Mouse (Mus musculus): Measurements from ENCODE around the gene Cmtm3. TPM values are rescaled to one million over a fixed set of nuclear protein-coding genes. Genes with fewer than 3 reads are reported as not detected.

Gene Cmtm3
- polyA plus RNA-seq (2012; ENCODE audit: low replicate concordance), result 16.1 and 29.9 TPM in 2 replicates

DNA sequence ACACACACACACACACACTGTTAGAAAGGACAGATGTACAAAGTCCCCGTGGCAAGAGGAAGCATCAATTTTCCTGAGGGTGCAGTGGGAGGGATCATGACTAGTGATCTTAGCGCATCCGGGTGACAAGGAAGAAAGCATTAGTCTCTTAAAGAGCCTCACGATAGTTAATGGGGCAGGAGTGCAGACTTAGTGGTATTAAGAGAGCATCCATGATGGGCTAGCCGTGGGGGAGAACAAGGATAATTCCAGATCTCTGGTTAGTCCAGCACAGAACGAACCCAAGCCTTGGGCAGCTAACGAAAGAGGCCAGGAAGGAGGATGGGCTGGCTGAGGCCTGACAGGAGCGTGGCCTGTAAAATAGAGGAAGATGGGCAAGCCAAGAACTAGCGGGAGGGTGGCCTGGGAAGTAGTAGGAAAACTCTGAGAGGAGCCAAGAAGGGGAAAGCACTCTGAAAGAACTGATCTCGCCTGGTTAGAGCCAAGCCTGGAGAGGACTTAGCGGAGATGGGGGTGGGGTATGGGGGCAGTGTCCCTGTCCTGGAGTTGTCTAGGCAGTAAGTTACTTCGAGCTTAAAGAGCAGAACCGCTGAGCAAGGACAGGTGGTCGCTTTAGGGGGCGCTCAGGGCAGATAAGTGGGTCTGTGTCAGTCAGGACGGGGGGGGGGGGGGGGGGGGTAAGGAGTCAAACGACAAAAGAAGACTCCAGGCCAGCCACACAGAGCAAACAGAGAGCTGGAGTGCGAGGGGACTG, at the start of gene Cmtm3:
Gene Cmtm3, plus strand, starts transcription at position 182 of the 754 bp plus-strand sequence.

GRCm38 (mm10) chr8:104293081-104293480, 46.1 kb upstream of the Cmtm3 start, which contains the start of gene Cmtm2a:
Cmtm2a (minus strand) TSS chr8:104293181.

GRCm38 (mm10) chr8:104309441-104310155, 29.6 kb upstream of the Cmtm3 start, which contains the start of the genes Gm45711 and Cmtm1:
Gm45711 (minus strand) TSS chr8:104310081.
Cmtm1 (minus strand) TSS chr8:104310145.

DNA sequence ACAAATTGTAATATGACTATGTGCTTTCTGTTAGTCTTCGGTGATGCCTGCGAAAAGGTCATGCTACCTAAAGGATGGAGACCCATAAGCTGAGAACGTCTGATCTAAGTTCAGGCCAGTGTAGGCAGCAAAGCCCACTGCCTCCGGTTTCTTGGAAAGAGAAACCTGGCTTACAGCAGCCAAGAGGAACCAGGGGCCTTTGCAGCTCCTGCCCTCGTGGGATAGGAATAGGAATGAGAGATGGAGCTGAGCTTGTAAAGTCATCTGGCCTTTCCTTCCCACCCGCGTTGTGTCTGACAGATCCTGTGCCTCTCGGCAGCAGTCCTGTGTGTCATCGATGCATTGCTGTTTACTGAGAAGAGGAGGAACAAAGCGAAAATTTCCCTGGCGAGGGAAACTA, 17.9 kb upstream of the Cmtm3 start, which contains the start of gene Gm11020:
Gene Gm11020, plus strand, starts transcription at position 301 of the 400 bp plus-strand sequence.

GRCm38 (mm10) chr8:104321930-104322329, 17.3 kb upstream of the Cmtm3 start, which contains the start of gene Cmtm2b:
Cmtm2b (plus strand) TSS chr8:104322230.

DNA sequence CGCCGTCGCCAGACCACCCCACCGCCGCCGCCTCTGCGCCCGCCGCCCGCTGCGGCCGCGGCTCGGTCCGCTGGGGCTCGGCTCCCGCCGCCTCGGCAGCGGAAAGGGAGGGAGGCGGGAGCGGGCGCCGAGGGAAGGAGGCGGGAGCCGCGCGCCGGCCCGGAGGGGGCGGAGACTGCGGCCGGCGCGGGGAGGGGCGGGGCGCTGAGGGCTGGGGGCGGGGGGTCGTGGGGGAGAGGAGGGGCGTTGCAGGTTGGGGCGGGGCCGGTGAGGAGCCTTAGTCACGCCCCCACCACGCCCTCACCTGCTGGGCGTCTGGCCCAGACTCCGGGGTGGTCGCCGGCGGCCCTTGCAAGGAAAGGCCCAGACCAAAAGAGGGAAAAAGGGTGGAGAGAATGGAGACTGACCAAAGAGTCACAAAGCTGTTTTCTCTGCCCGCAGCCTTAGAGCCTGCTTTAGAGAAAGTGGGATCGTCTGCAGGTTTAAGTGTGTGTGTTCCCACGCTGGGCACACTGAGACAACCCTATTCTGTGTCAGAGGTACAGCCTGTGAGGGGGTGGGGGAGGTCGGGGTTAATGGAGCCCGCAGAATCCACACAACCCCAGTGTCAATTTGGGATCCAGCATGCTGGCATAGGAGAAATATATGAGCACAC, 56.6 kb downstream of the Cmtm3 start, which contains the start of gene Cmtm4:
Gene Cmtm4, minus strand, starts transcription at position 105 of the 655 bp plus-strand sequence.

Other genes starting within 250 kb of the Cmtm3 start
- 1.9 and 9.4 TPM in 2 replicates for gene Cdh5, start 237.8 kb upstream of the Cmtm3 start, polyA plus RNA-seq (2012; ENCODE audit: low replicate concordance)
- 0.44 TPM in 1 of 2 replicates, not detected in the other for gene Bean1, start 169.0 kb upstream of the Cmtm3 start, polyA plus RNA-seq (2012; ENCODE audit: low replicate concordance)
- 16.7 and 27.9 TPM in 2 replicates for gene Tk2, start 90.9 kb upstream of the Cmtm3 start, polyA plus RNA-seq (2012; ENCODE audit: low replicate concordance)
- gene Cklf, start 88.5 kb upstream of the Cmtm3 start, polyA plus RNA-seq (2012; ENCODE audit: low replicate concordance), result 2.6 and 4.6 TPM in 2 replicates
- gene Cmtm2a, start 46.2 kb upstream of the Cmtm3 start, polyA plus RNA-seq (2012; ENCODE audit: low replicate concordance), result not detected in 2 replicates
- gene Gm45711, start 29.3 kb upstream of the Cmtm3 start, polyA plus RNA-seq (2012; ENCODE audit: low replicate concordance), result not detected in 2 replicates
- not detected in 2 replicates for gene Cmtm1, start 29.3 kb upstream of the Cmtm3 start, polyA plus RNA-seq (2012; ENCODE audit: low replicate concordance)
- gene Gm11020, start 17.8 kb upstream of the Cmtm3 start, polyA plus RNA-seq (2012; ENCODE audit: low replicate concordance), result not detected in 2 replicates
- not detected in 2 replicates for gene Cmtm2b, start 17.2 kb upstream of the Cmtm3 start, polyA plus RNA-seq (2012; ENCODE audit: low replicate concordance)
- gene Cmtm4, start 56.4 kb downstream of the Cmtm3 start, polyA plus RNA-seq (2012; ENCODE audit: low replicate concordance), result 1.3 and 1.4 TPM in 2 replicates
- 18.9 and 20.9 TPM in 2 replicates for gene Dync1li2, start 103.6 kb downstream of the Cmtm3 start, polyA plus RNA-seq (2012; ENCODE audit: low replicate concordance)
- gene Terb1, start 170.5 kb downstream of the Cmtm3 start, polyA plus RNA-seq (2012; ENCODE audit: low replicate concordance), result 0.30 TPM in 1 of 2 replicates, not detected in the other
- 0.36 and 11.5 TPM in 2 replicates for gene Nae1, start 195.2 kb downstream of the Cmtm3 start, polyA plus RNA-seq (2012; ENCODE audit: low replicate concordance)
- 25.6 and 116 TPM in 2 replicates for gene Car7, start 195.3 kb downstream of the Cmtm3 start, polyA plus RNA-seq (2012; ENCODE audit: low replicate concordance)